Mouse (Mus musculus) stomach, embryonic 14.5 days (tissue): Measurements from ENCODE around the gene Lats1. TPM values are rescaled to one million over a fixed set of nuclear protein-coding genes. Genes with fewer than 3 reads are reported as not detected.

ENCODE experiments used
- ATAC-seq: fragments of 200-750 bp; cut with Nextera tagmentation; 2 replicates; pipeline ENCODE4 v1.8.0; 2017; ENCODE audit warnings: low read depth, moderate TSS enrichment; ENCODE audit not compliant: insufficient number of reproducible peaks, insufficient read depth, low FRiP score
- H3K27ac ChIP-seq: fragments of 300-500 bp; sonication (generic); 2 replicates; pipeline ENCODE4 v1.5.1; 2014; ENCODE audit warnings: mild to moderate bottlenecking, low read length, moderate library complexity, mixed read lengths
- H3K27me3 ChIP-seq: fragments of 300-500 bp; sonication (generic); 2 replicates; pipeline ENCODE4 v1.6.1; 2014; ENCODE audit warnings: low read length, control low read depth, mixed read lengths; ENCODE audit not compliant: control insufficient read depth, insufficient read depth
- H3K36me3 ChIP-seq: fragments of 300-500 bp; sonication (generic); 2 replicates; pipeline ENCODE4 v1.6.1; 2014; ENCODE audit warnings: mild to moderate bottlenecking, control low read depth, low read length, moderate library complexity, mixed read lengths; ENCODE audit not compliant: control insufficient read depth, insufficient read depth
- H3K4me1 ChIP-seq: fragments of 300-500 bp; sonication (generic); 2 replicates; pipeline ENCODE4 v1.6.1; 2014; ENCODE audit warnings: low read length, control low read depth, mixed read lengths; ENCODE audit not compliant: control insufficient read depth, insufficient read depth
- H3K4me2 ChIP-seq: fragments of 300-500 bp; sonication (generic); replicated peaks from 2 replicates; pipeline ENCODE4 v1.6.1; 2014; ENCODE audit warnings: low read depth, low read length, control low read depth
- H3K4me3 ChIP-seq: fragments of 300-500 bp; sonication (generic); 2 replicates; pipeline ENCODE4 v1.5.1; 2014; ENCODE audit warnings: low read depth, low read length, control low read depth
- H3K9ac ChIP-seq: fragments of 300-500 bp; sonication (generic); replicated peaks from 2 replicates; pipeline ENCODE4 v1.6.1; 2014; ENCODE audit warnings: low read depth, mild to moderate bottlenecking, control low read depth, low read length, moderate library complexity, mixed read lengths
- H3K9me3 ChIP-seq: fragments of 300-500 bp; sonication (generic); 2 replicates; pipeline ENCODE4 v1.6.1; 2016; ENCODE audit warnings: low read depth, low read length, control low read depth; ENCODE audit not compliant: control insufficient read depth
- WGBS: fragments of 180-500 bp; shearing (Covaris S2); extraction: QIAGEN DNeasy Blood & Tissue Kit; methylation state at CpG from one replicate; pipeline ENCODE4 v1.1.7; 2014; 5-methylcytosine and 5-hydroxymethylcytosine counted together
- polyA plus RNA-seq: library from polyadenylated mRNA; unstranded; fragments of >200 nt; fragmentation: Nextera tagmentation; extraction: Ambion mirVana; gene quantifications from 2 replicates; pipeline ENCODE4 v1.2.1, GENCODE M21; 2014

Lats1 gene
- polyA plus RNA-seq, 1 experiment from 2014 or later, result 16.8 TPM

- no peak overlapping the region for H3K4me3 ChIP-seq
- no peaks in the 10 kb centered on the region for H3K4me1 ChIP-seq
- WGBS, result 95% methylated on average over 6 of the region's 6 CpGs
- H3K4me2 ChIP-seq, result no peak overlapping the region
- no peak overlapping the region for H3K27ac ChIP-seq
- H3K36me3 ChIP-seq, result peaks cover 72% of the 10 kb centered on the region
- no peak for ATAC-seq
- H3K9me3 ChIP-seq, result no peaks in the 10 kb centered on the region
- no peaks in the 10 kb centered on the region for H3K27me3 ChIP-seq
- H3K9ac ChIP-seq, result no peak overlapping the region
Observed at GRCm38 (mm10) chr10:7702586-7702985, 21.6 kb downstream of the Lats1 start.

- Histone ChIP-seq H3K27ac (no peak overlapping the region), H3K9ac (no peak overlapping the region), H3K9me3 (no peaks in the 10 kb centered on the region), H3K36me3 (peaks cover 59% of the 10 kb centered on the region), H3K4me1 (no peaks in the 10 kb centered on the region), H3K4me2 (no peak overlapping the region), H3K4me3 (no peak overlapping the region), H3K27me3 (no peaks in the 10 kb centered on the region)
- 93% methylated on average over 5 of the region's 5 CpGs for WGBS
- no peak for ATAC-seq
Observed at GRCm38 (mm10) chr10:7710121-7710520, 29.1 kb downstream of the Lats1 start.

DNA sequence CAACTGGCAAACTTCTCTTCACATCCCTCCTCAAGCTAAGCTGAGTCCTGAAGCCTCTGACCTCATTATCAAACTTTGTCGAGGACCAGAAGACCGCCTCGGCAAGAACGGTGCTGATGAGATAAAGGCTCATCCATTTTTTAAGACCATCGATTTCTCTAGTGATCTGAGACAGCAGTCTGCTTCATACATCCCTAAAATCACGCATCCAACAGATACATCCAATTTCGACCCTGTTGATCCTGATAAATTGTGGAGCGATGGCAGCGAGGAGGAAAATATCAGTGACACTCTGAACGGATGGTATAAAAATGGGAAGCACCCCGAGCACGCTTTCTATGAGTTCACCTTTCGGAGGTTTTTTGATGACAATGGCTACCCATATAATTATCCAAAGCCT is 31.5 kb downstream of the Lats1 start:
- H3K9ac ChIP-seq, result no peak overlapping the region
- H3K4me2 ChIP-seq, result no peak overlapping the region
- no peaks in the 10 kb centered on the region for H3K27me3 ChIP-seq
- H3K9me3 ChIP-seq, result no peaks in the 10 kb centered on the region
- no peak for ATAC-seq
- H3K4me1 ChIP-seq, result no peaks in the 10 kb centered on the region
- H3K27ac ChIP-seq, result no peak overlapping the region
- H3K4me3 ChIP-seq, result no peak overlapping the region
- WGBS, result 91% methylated on average over 13 of the region's 13 CpGs
- peaks cover 50% of the 10 kb centered on the region for H3K36me3 ChIP-seq

- no peak for ATAC-seq
- Histone ChIP-seq H3K9ac (no peak overlapping the region), H3K36me3 (peaks cover 44% of the 10 kb centered on the region), H3K4me2 (no peak overlapping the region), H3K27ac (no peak overlapping the region), H3K27me3 (no peaks in the 10 kb centered on the region), H3K4me3 (no peak overlapping the region), H3K4me1 (no peaks in the 10 kb centered on the region), H3K9me3 (no peaks in the 10 kb centered on the region)
- WGBS, result 63% methylated on average over 7 of the region's 7 CpGs
Observed at GRCm38 (mm10) chr10:7715056-7715455, 34.0 kb downstream of the Lats1 start.

DNA sequence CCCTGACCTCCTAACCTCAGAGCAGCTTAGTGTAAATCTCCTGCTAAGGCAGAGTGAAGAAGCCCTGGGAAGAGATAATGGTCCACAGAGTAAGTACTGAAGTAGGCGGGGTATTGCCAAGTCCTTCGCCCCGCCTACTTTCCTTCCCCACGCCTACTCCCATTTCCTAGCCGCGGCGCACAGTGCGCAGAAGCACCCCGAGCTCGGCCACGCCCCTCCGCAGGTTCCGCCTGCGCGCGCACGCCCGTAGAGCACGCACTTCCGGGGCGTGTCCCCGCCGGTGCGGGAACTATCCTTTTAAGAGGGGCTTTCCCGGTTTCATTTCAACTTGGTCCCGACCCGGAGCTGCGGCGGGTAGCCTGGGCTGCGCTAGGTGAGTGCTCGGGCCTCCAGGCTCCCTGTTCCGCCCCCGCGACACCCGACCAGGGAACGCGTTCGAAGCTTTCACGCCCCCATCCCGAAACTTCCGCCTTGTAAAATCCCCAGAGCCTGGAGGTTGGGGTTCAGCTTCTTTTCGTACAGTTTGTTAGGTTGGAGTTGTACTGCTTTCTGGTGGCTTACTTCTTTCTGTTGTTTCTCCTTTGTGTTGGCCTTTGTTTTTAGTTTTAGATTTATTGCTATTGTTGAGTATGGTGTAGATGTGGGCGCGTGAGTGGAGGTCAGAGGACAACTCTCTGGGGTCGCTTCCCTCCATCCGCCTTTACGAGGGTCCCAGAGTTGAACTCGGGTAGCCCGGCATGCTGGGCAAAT is 44.9 kb downstream of the Lats1 start, which contains the start of gene Katna1:
Gene Katna1 (plus strand): TSS at position 250 of the 750 bp plus-strand sequence.
- no peaks in the 10 kb centered on the region for H3K36me3 ChIP-seq
- peak within 1 kb of the TSS; percentile 60 for H3K4me2 ChIP-seq
- WGBS, result under 1% methylated on average over 49 of the region's 49 CpGs
- no peaks in the 10 kb centered on the region for H3K27me3 ChIP-seq
- H3K4me3 ChIP-seq, result peak within 1 kb of the TSS; percentile 82
- ATAC-seq, result peak; percentile 98
- no peaks in the 10 kb centered on the region for H3K9me3 ChIP-seq
- H3K9ac ChIP-seq, result peak within 1 kb of the TSS; percentile 77
- H3K4me1 ChIP-seq, result peaks cover 2% of the 10 kb centered on the region; the same call in 1 of the 2 replicates
- peak within 1 kb of the TSS; percentile 66 for H3K27ac ChIP-seq

- H3K9ac ChIP-seq, result peak overlapping the region; percentile 77
- ATAC-seq, result no peak
- peak overlapping the region; percentile 60 for H3K4me2 ChIP-seq
- H3K9me3 ChIP-seq, result no peaks in the 10 kb centered on the region
- peak overlapping the region; percentile 82 for H3K4me3 ChIP-seq
- H3K4me1 ChIP-seq, result peaks cover 2% of the 10 kb centered on the region; the same call in 1 of the 2 replicates
- no peak overlapping the region; the same call in 1 of the 2 replicates for H3K27ac ChIP-seq
- WGBS, result 0% methylated on average over 8 of the region's 8 CpGs
- H3K27me3 ChIP-seq, result no peaks in the 10 kb centered on the region
- H3K36me3 ChIP-seq, result no peaks in the 10 kb centered on the region
Observed at GRCm38 (mm10) chr10:7726501-7726812, 45.4 kb downstream of the Lats1 start.

DNA sequence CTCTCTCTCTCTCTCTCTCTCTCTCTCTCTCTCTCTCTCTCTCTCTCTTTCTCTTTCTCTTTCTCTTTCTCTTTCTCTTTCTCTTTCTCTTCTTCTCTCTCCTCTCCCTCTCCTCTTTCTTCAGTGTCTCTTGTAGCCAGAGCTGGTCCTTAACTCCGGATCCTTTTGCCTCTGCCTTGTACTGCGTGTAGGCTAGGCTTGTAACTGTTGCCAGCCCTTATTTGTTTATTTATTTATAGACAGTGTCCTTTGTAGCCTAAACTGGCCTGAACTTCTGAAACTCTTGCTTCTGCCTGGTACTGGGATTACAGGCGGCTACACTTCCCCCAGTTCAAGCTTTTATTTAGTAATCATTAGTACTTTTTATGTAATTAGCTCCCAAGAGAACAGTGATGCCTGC is 46.0 kb downstream of the Lats1 start:
- Histone ChIP-seq H3K36me3 (no peaks in the 10 kb centered on the region), H3K4me1 (peaks cover 2% of the 10 kb centered on the region; the same call in 1 of the 2 replicates), H3K9me3 (no peaks in the 10 kb centered on the region), H3K4me3 (peak overlapping the region; percentile 82), H3K27me3 (no peaks in the 10 kb centered on the region), H3K4me2 (peak overlapping the region; percentile 60), H3K9ac (no peak overlapping the region), H3K27ac (no peak overlapping the region)
- 15% methylated on average over 3 of the region's 3 CpGs for WGBS
- no peak for ATAC-seq

- Histone ChIP-seq H3K27ac (no peak overlapping the region), H3K27me3 (no peaks in the 10 kb centered on the region), H3K4me2 (no peak overlapping the region), H3K4me3 (no peak overlapping the region), H3K36me3 (no peaks in the 10 kb centered on the region), H3K9me3 (no peaks in the 10 kb centered on the region), H3K9ac (no peak overlapping the region), H3K4me1 (peaks cover 2% of the 10 kb centered on the region; the same call in 1 of the 2 replicates)
- no peak for ATAC-seq
Observed at GRCm38 (mm10) chr10:7731582-7731981, 50.6 kb downstream of the Lats1 start.

DNA sequence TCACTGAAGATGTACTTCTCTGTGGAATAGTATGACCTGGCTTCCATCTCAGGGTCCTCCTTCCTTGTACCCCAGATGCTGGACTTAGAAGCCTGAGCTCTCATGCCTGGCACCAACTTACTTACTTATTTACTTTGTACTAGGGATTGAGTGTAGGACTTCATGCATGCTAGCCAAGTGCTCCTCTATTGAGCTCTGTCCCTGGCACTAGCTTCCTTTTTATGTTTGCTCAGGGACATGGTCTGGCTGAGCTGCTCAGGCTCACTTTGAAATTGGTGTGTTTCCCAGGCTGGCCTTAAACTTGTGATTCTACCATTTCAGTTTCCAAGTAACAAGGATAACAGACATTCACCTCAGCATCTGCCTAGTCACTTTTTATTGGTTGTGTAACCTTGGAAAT is 56.1 kb downstream of the Lats1 start:
- H3K4me3 ChIP-seq, result no peak overlapping the region
- no peak overlapping the region for H3K27ac ChIP-seq
- H3K9me3 ChIP-seq, result no peaks in the 10 kb centered on the region
- ATAC-seq, result no peak
- peaks cover 11% of the 10 kb centered on the region; the same call in 1 of the 2 replicates for H3K36me3 ChIP-seq
- H3K4me2 ChIP-seq, result no peak overlapping the region
- no peaks in the 10 kb centered on the region for H3K27me3 ChIP-seq
- no peak overlapping the region for H3K9ac ChIP-seq
- H3K4me1 ChIP-seq, result no peaks in the 10 kb centered on the region
